Mouse (Mus musculus): ENCODE measurements around the gene 2700049A03Rik.

DNA sequence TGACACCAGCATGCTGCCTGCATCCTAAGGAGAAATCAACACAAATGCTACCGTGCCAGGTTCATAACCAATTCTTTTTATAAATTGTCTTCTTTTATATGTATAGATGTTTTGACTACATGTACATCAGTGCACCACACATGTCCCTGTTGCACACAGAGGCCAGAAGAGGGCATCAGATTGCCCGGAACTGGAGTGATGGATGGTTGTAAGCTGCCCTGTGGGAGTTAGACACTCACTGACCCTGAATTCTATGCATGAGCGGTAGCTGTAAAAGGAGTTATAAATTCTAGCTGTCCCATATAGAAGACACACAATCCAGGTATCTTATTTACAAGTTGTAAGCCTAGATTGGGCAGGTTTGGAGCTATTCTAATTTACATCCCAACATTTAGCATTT lies 67.7 kb downstream of the 2700049A03Rik start:
- TF ChIP-seq GATA1 (IDR thresholded peaks at IDR 0.05; ENCODE audit: borderline replicate concordance, low read length) (no peak), FLI1 (IDR thresholded peaks at IDR 0.05; ENCODE audit: low read length) (no peak)

Measured in megakaryocyte, embryonic 14.5 days (primary cell).